Mouse (Mus musculus) cerebellum, postnatal 10 days (tissue): ENCODE data around the gene Asb8.

ENCODE experiments used
- DNase-seq, 2 experiments: peaks; one replicate each; pipeline ENCODE4 v3.0.0; 2021; ENCODE audit warnings: mixed read lengths in 2 of 2

Gene Asb8

DNA sequence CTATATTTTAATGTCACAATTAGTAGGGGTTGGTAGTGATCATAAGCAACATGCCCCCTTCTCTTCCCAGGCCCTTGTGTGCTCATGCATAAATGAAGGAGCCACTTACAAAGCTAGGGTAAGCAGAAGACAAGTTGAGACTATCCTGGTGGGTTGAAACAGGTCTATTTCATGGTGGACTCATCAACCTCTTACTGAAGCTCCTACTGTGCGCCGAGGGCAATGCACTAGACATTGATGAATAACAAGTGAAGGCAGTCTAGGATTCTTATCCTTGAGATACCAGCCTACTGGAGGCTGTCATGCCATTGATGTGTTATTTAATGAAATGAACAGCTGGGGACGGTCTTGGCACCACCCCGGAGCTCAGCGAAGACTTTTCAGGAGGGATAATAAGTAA, 10.2 kb downstream of the Asb8 start:
- DNase-seq, result no peak

DNA sequence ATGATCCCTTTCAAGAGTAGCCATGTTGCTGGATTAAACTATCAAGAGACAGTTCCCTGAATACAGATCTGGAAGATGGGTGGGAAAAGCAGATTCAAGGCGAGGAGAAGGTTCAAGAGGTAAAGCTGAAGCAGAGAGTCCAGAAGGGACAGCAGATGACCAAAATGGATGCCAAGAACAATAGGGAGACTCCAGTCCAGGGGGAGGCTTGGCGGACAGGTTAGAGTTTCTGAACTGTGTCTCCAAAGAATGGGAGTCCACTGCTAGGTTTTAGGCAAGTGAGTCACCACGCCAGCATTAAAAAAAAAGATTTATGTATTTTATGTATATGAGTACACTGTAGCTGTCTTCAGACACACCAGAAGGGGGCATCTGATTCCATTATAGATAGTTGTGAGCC, 10.8 kb downstream of the Asb8 start:
- DNase-seq, result no peak

DNA sequence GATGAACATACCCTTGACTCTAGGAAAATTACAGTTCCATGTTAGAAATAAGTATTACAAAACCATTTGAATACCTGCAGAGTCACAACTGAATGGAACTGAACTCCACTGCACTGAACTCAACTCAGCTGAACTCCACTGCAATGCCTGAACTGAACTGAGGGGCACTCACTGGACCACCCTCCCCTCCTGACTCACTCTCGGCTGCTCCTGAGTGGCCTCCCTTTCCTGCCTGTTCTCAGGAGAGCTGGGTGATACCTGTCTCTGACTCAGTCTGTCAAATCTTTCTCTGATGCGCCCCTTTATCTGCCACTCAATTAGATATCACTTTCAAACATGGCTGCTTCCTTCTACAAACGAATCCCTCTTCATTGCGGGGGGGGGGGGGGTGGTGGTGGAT, 11.3 kb downstream of the Asb8 start:
- no peak for DNase-seq

DNA sequence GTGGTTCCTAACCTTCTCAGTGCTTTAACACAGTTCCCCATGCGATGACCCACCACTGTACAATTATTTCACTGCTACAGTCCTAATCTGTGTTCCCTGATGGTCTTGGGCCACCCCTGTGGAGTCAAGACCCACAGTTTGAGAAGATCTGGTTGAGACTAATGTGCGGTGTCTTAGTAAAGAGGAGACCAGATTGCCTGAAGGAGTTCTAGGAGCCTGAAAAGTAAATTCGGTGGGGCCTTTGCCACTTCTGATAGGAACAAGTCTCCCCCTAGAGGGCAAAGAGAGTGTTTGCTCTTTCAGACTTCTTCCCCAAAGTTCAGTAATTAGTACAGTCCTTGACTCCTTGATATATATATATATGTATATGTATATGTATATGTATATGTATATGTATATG, 11.8 kb downstream of the Asb8 start:
- DNase-seq, result peak; percentile 48 to 63

GRCm38 (mm10) chr15:98152916-98153315, 12.5 kb downstream of the Asb8 start:
- DNase-seq, result peak in 1 of 2 experiments; percentile 25

DNA sequence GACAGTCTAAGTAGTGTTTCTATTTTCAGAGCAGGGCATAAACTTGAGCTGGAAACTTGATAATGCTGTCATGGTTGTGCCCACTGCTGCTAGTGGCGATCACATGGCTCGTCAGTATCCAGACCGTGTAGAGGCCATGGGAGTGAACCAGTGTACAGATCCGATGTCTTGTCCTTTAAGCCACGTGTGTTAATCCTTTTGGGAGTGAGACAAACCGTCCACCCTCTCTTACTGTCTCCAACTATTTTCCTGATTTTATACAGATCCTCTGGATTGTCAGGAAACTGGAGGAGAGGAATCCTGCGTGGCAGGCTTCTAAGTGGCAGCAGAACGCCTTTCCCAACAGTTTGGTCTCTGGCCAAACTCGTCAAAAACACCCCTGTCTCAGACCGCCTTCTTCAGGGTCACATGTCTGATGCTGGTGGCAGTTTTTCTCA, 16.2 kb downstream of the Asb8 start:
- DNase-seq, result no peak

DNA sequence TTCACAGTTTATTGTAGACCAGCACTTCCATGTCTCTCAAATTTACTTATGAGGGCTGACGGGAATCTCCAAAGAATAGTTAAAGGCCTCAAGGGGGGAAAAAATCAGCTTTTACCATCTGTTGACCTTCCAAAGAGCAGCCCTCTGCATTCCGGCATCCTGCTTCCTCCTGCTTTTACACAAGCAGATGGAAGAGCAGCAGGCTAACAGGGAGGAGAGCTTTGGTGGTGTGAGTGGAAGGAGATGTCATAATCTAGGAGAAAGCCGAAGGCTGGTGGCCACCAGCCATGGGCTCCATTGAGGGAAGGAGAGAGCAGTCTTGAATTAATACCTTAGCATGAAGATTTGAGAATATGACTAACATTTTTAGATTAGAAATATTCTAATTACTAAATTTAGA, 17.1 kb downstream of the Asb8 start:
- peak; percentile 41 to 42 for DNase-seq

GRCm38 (mm10) chr15:98145559-98146181, 19.8 kb downstream of the Asb8 start:
- DNase-seq, result peak; percentile 96 to 97

- DNase-seq, result peak; percentile 56 to 64
Observed at GRCm38 (mm10) chr15:98144861-98145507, 20.4 kb downstream of the Asb8 start.

DNA sequence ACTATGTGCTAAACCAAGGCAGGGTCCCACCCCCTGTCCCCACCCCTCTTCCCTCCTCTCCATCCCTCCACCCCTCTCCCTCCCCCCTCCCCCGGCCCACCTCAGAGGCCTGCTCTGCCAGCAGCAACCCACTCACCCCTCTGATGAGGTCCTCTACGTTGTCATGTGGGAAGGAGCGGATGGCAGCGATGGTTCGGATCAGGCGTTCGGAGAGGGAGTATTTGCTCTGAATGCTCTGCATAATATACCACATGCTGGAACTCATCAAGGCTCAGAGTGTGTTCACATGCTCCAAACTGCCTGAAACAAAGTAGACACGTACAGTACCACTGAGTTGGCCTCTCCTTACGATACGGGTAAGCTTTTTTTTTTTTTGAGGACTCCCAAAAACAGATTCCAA, 22.9 kb downstream of the Asb8 start:
- no peak for DNase-seq

DNA sequence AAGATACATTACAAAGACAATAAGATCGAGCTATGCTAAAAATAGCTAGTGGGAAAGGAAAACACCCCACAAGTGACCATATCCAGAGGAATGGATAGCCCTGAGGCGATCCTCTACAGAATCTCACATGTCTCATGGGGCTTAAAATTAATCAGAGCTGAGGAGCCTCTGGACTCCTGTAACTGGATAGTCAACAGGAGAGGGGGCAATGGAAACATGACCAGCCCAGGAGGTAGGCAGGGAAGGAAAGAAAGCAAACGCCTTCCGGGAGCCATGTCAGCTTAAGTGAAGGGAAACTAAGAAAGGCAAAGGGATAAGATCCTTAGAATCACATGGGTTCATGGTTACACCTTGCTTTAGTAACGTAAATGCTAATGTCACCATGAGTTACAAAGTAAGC, 24.6 kb downstream of the Asb8 start:
- DNase-seq, result no peak

GRCm38 (mm10) chr15:98139763-98140162, 25.7 kb downstream of the Asb8 start:
- DNase-seq, result no peak

DNA sequence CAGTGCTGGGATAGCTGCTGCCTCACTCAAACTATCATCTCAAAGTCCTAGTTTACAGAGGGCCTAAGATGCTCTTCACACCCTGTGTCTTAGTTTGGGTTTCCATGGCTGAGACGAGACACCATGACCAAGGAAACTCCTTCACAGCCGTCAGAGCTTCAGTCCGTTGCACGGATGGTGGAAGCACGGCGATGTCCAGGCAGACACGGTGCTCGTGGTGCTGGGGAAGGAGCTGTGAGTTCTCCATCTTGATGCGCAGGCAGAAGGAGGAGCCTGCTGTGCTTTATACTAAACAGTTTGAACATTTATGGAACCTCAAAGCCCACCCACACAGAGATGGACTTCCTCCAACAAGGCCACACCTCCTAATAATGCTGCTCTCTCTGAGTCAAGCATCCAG, 28.6 kb downstream of the Asb8 start:
- no peak for DNase-seq

GRCm38 (mm10) chr15:98135671-98136070, 29.8 kb downstream of the Asb8 start:
- DNase-seq, result no peak

GRCm38 (mm10) chr15:98134666-98135065, 30.8 kb downstream of the Asb8 start:
- no peak for DNase-seq

DNA sequence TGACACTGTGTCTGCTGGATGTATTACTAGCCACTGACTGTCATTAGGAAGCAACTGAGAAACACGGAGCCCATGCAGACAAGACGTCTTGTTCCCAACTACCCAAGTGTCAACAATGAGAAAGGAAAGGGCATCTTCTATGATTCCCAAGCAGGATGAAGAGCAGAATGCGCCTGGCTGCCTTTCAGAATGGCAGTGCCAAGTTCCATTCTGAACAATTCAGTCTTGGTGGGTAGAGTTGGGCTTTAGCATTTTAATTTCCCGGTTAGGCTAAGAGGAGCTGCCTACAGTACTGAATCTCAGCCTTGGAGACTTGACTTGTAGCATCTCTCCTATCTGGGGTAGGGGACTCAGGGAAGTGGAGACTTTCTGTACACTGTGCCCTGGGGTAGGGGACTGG, 31.4 kb downstream of the Asb8 start:
- DNase-seq, result peak; percentile 28 to 40

DNA sequence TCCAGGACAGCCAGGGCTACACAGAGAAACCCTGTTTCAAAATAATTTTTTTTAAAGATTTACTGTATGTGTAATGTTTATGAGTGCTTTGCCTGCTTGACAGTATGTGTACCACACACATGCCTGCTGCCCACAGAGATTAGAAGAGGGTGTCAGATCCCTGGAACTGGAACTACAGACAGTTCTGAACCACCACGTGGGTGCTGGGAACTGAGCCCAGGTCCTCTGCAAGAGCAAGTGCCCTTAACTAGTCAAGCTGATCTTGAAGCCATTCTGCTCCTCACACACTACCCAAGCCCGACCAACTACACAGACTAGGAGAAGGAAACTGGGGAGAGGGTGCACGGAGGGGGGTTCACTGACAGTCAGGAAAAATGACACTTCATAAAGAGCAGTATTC, 32.0 kb downstream of the Asb8 start:
- peak in 1 of 2 experiments; percentile 32 for DNase-seq

GRCm38 (mm10) chr15:98131942-98132655, 33.3 kb downstream of the Asb8 start:
- no peak for DNase-seq

DNA sequence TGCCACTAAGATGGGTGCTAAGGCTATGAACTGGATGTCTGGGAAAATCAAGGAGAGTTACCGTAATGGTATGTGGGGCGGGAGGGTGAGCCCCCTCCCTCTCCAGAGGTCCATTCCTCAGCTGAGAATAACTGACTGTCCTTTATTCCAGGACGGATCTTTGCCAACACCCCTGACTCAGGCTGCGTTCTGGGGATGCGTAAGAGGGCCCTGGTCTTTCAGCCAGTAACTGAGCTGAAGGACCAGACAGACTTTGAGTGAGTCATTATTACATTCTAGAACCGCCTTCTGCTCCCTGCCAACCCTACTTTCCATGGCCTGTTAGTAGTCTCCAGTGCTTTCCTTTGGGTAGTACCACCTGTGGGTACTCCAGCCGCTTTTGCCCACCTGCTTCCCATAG, 34.0 kb downstream of the Asb8 start:
- DNase-seq, result no peak

GRCm38 (mm10) chr15:98131001-98131400, 34.4 kb downstream of the Asb8 start:
- no peak for DNase-seq

GRCm38 (mm10) chr15:98120831-98121230, 44.6 kb downstream of the Asb8 start:
- DNase-seq, result no peak

DNA sequence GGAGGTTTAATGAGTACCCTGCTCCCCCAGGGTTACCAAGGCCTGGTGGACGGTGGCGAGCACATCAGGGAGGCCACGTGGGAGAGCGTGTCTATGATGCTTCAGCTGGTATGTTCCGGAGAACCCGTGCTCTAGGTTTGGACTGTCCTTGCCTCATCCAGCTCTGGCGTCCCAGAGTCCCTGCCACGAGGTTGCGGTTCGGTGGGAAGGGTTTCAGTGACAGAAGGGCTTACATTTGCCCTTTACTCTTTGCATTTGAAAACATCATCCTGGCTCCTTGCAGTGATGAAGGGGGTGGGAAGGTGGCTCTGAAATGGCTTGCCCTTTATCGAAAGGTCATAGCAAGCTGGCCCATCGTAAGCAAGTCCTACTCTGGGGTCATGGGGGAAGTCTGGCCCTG, 46.1 kb downstream of the Asb8 start:
- DNase-seq, result no peak

DNA sequence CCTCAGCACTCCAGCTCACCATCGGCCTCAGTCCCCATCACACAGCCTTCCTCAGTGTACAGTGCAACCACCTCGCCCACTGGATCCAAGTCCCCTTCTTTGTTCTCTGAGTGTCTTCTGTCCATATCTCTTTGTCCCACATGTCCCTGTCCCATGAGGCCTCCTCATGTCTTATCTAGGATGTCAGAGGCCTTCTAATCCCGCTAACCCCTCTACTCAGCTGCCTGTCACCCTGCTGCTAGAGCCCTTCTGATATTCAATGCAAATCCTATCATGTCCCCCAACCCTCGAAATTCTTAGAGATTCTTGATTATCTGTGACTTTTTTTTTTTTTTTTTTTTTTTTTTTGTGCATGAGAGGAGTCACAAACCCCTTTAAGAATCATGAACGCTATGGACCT, 49.1 kb downstream of the Asb8 start:
- no peak for DNase-seq

- DNase-seq, result no peak
Observed at GRCm38 (mm10) chr15:98115779-98116163, 49.7 kb downstream of the Asb8 start.
